Mouse (Mus musculus): ENCODE results near the gene Rhbdd1.
A peak's percentile ranks its signal among the peaks of the same experiment; 100 is the strongest.

Gene Rhbdd1

DNA sequence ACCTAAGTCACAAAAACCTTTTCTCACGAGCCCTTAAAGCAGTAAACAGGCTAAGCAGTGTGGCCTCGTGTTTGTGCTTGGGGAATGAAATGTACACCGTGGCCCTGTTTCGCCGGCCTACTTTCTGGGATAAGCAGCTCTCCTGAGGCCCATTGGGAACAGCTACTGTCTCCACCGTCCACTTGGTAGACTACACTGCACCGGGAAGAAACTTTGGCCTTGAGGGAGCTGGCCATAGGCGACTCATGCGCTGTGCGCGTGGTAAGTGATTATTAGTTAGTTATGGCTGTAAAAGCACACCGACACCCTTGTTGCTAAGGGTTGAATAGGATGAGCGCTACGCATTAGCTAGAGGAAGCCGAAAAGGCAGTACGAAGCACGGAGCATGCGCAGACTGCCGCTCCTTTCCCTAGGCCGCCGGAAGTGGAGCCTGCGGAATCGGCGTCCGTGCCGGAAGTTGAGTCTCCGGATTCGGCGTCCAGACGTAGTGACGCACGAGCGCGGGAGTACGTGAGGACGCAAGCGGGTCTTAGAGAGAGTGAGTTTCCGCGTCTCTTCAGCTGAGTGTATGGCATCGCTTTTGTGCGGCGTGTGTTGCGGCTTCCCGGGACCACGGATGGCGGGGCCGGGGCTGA, at the start of gene Rhbdd1:
TSS of gene Rhbdd1 (plus strand) at position 342 of the 635 bp plus-strand sequence.
- peak; percentile 95 for DNase-seq (ENCODE audit: low spot score)

DNA sequence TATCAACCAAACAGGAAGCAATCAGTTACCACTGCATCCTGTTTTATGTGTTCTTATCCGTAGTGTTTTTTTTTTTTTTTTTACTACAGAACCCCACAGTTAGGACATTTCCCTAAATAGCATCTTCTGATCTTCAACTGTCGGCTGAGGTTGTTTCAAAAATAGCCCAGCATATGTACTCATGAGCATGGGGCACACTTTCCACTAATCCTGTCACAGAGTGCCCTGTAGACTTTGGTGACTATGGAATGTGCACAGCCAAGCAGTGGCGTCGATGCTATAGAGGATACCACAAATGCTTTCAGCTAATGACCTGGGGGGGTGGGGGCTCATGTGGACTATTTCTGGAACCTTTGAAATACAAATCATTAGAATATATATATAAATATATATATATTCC, 48.7 kb upstream of the Rhbdd1 start:
- no peak for DNase-seq (ENCODE audit: low spot score)

DNA sequence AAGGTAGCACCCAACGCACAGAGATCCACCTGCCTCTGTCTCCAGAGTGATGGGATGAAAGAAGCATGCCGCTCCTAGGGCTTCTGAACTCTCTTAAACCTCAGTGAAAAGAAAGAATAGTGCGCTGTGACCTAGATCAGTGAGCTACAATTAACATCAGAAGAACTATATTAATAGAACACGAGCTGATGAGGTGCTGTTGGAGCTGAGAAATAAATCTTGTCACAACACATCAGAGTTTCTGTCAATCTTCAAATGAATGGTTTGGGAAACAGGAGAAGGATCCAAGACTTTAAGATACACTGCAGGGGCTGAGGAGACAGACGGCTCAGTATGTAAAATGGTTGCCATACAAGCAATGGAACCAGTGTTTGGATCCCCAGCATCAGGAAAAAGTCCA, 44.0 kb upstream of the Rhbdd1 start:
- DNase-seq (ENCODE audit: low spot score) = no peak

DNA sequence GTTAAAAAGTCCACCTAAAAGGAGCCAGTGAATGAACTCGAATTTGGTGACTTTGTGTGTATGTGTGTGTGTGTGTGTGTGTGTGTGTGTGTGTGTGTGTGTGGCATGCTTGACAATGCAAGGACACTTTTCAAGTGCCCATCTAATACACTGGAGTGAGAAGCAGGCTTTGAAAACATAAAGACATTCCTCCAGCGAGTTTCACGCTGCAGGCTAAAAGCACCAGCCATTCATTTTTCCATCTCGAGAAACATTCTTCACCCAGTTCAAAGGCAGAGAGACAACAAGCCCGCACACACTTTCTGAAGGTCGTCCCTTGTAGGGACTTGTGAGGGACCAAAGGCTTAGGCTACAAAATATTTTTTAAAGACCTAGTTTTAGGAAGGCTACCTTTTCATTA, 42.7 kb upstream of the Rhbdd1 start:
- DNase-seq (ENCODE audit: low spot score) = no peak

DNA sequence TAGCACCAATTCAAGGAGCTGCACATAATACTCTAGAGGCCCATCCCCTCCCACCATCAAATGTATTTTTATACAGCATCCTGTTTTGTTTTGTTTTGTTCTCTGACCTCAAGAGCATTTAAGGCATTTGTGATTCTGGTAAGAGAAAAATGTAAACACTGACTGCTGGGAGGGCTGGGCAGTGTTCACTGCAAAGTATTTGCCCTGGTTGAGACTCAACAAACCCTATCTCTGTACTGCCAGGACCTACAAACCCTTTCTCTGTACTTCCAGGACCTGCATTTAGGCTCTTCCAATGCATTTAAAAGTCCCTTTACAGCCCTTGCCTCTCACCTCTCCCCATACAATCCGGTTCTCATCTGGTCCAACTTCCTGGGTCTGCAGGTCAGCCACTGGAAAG, 41.9 kb upstream of the Rhbdd1 start:
- no peak for DNase-seq (ENCODE audit: low spot score)

DNA sequence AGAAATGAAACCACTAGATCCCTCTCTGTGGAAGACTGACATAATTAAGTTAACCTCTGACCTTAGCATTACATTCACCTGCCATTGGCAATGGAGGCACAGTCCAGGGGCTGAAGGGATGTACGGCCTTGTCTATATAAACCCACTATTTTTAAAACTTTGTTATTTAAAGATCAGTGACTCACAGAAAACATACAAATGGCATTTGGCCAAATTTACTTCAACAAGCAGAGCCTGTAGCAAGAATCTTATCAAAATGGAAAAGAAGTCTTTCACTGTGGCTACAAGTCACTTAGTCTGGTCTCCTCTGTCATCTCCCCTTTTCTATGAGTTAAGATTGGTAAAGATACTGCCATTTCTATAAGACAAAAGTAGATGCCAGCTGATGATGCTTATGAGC, 36.5 kb upstream of the Rhbdd1 start:
- DNase-seq (ENCODE audit: low spot score) = no peak

DNA sequence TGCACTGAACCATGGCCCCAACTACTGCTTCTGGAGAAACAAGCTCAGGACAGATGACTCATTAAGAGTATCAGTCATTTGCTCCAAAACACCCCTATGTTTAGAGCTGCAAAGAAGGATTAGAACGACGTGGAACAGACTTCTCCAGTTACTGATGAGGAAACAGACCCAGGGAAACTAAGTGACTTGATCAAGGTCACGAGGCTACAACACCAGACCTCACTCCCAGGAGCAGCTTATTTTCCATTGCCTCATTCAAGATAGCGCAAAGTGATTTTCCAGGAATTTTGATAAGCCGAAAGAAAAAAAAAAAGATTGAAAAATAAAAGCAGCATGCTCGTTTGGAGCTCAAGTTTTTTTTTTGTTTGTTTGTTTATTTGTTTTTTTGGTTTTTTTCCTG, 34.4 kb upstream of the Rhbdd1 start:
- no peak for DNase-seq (ENCODE audit: low spot score)

DNA sequence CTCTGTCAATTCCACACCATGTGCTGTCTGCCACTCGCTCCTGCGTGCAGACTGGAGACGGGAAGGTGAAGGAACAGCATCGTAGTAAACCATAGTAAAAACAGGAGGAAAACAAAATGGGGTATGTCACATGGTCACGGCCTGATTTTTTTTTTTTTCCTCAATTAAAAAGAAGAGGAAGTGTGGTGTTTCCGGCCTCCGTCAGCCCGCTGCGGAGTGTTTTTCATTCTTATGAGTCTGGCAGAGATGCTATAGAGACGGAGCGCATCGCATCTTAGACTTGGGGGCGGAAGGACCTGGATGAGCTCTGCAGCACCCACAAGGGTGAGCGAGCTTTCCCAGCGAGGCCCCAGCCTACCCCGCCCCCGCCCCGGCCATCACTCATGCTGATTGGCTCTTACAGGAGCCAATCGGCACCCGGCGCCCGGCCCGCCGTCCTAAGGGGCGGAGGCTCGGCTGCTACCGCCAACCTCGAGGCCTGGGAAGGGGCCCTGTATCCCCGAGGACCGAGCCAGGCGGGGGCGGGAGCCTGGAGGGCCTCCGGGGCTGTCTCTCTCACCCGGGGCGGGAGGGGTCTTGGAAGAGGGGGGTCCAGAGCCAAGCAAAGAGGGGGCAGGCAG, 33.1 kb upstream of the Rhbdd1 start:
- DNase-seq (ENCODE audit: low spot score) = peak; percentile 81

DNA sequence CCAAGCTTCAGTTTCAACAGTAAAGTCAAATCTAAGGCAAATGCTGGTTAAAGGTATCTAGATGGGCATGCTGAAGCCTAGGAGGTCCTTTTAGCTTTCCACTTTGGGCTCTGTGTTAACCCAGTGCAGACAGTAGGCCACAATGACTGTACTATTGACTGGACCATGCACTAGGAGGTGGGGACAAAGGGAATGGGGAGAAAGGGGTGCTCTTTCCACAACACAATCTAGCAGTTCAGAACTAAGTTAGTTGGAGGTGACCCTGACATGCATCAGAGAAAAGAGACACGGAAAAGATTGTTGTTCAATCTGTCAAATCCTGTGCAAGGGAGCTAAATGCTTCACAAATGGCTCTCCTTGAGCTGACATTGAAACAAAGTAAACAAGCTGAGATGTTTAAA, 32.4 kb upstream of the Rhbdd1 start:
- peak; percentile 15 for DNase-seq (ENCODE audit: low spot score)

DNA sequence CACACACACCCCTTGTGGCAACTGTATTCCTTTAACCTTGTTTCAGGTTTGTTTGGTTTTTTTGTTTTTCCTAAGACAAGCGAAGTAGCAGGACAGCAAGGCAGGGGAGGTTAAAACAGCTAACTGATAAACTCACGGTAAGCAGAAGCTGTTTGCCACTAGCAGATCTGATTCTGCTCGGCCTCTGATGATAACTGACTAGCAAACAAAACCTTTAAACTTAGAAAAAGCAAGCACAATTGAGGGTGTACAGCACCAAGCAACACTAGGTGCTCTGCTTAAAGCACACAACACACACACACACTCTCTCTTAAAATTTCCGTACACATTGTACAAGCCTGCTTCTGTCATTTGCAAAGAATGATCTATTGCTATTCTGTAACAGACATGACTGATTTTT, 31.8 kb upstream of the Rhbdd1 start:
- peak; percentile 7 for DNase-seq (ENCODE audit: low spot score)

DNA sequence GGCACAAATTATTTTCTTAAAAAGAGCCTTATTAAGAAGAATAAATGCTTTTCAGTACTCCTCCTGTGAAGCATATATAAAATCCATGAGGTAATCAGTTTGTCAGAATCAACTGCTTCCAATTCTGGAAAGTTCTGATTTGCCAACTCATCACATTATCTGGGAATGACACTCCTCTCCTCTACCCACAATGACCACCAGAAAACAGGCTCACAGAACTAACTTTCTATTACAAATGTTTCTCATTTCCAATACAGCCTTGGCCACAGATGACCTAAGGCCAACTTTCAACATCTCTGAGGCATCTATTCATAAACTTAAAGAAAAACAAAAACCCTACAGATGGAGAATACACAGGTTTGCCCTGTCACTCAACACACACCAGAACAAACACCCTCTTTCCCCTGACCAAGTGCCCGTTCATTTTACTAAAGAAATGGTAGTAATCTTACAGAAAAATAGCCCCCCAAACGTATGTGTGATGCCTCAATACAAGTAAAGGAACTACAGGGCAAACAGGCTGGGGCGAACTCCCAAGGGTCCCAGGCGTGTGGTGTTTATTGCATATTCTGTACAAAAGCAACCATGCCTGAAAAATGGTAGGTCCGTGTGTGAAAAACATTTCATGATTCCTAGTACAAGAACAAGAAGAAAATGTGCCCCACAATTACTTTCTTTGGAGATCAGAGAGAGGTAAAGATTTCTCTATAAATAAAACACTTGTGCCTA, 30.6 kb upstream of the Rhbdd1 start:
- no peak for DNase-seq (ENCODE audit: low spot score)

DNA sequence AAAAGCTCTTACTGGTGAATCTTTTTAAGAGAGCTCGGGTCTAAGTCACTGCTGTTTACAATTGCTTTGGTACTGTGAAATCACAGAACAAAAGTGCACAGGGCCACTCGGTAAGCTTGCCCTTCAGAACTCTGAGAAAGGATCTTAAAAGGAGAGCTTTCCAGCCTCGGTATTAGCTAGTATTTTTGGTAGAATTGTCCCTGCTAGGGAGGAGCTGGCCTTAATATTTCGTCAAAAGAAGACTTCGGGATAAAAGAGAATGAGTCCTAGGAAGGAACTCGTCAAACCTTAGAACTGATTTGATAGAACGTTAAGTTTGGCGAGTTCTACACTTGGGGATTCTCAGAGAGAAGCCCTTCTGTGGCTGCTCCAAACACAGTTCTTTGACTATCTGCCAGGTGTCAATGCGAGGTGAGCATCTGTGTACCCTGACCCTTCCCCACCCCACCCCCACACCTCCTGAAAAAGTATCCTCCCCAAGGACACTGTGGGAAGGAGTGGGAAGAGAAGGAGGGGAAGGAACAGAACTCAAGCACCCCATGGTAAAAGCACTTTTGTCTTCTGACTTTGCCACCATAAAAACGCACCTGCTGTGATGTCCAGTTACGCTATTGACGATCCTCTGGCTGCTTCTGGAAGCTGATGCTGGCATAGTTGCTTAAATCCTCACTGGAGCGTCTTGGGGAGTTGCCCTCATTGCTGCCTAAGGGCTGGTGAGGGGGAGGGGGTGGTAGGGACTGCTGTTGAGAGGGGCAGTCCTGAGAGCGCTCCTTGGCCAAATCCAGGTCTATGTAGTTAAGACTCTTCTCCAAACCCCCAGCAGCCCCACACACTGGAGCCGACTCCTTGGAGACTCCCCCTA, 29.8 kb upstream of the Rhbdd1 start:
- DNase-seq (ENCODE audit: low spot score) = no peak

DNA sequence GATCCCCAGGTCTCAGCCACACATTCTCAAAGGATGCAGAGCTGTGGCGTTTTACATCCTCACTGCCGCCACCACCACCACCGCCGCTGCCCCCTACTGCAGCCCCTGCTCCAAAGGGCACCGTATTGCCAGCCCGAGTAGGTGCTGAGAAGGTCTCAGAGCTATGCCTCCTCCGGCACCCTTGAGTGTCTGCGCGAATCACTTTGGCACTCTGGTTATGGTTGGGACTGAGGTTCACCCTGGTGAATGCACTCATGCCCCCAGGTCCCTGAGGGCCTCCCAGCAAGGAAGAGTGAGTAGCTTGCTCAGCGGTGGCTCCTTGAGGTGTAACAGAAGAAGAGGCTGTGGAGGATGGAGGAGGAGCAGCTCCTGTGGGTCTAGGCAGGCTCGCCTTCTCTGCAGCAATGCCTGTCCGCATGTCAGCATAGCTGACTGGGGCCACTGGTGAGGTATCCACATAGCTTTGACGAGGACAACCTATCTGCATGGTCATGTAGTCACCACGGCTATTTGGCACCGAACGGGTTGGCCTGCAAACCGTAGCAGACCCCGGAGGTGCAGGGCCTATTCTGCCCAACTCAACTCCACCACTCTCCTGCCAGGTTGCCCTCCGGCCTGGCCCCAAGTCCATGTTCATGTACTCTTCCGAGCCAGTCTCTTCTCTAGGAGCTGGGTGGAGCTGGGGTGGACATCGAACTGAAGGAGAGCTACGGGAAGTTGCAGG, 29.0 kb upstream of the Rhbdd1 start:
- DNase-seq (ENCODE audit: low spot score) = no peak

DNA sequence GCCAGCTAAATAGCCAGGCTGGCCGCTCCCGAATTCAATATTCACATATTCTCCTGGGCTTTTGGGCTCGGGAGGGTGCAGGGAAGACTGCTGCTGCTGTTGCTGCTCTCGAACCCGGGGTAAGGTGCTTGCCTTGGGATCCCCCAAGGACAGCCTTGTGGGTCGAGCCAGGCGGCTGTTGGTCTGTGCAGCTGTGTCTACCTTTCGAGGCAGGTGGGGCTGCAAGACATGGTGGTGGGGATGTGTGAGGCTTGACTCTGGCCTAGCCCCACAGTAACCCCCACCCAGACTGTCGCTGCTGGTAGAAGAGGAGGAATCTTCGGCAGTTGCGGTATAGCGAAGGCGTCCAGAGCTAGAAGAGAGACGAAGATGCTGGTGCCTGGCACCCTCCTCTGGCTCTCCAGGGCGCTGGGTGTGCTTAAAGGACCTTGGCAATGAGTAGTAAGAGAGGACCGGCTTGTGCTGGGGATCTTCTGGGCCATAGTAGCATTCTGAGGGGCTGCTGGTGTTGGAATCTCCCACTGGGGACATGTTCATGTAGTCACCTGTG, 28.4 kb upstream of the Rhbdd1 start:
- DNase-seq (ENCODE audit: low spot score) = no peak

DNA sequence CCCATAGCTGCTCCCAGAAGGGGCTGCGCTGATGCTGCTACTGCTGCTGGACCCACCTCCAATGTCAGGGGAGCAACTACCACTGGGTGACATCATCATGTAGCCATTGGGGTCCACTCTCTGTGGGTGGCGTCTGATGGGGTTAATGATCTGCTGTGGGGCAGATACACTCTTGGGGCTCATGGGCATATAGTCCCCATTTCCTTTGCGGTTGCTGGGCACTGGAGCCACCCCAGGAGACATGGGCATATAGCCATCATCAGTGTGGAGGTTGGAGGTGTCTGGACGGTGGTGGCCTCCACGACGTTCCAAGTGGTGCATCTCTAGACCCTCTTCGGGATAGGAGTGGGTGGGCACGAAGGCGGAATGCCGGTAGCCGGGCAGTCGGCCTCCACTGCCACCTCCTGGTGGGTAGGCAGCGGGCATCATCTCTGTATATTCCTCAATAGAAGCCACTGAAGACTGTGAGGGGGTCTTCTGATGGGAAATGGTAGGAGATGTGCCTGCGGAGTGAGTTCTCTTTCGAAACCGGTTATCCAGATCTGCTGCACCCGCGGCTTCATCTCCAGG, 27.7 kb upstream of the Rhbdd1 start:
- no peak for DNase-seq (ENCODE audit: low spot score)

DNA sequence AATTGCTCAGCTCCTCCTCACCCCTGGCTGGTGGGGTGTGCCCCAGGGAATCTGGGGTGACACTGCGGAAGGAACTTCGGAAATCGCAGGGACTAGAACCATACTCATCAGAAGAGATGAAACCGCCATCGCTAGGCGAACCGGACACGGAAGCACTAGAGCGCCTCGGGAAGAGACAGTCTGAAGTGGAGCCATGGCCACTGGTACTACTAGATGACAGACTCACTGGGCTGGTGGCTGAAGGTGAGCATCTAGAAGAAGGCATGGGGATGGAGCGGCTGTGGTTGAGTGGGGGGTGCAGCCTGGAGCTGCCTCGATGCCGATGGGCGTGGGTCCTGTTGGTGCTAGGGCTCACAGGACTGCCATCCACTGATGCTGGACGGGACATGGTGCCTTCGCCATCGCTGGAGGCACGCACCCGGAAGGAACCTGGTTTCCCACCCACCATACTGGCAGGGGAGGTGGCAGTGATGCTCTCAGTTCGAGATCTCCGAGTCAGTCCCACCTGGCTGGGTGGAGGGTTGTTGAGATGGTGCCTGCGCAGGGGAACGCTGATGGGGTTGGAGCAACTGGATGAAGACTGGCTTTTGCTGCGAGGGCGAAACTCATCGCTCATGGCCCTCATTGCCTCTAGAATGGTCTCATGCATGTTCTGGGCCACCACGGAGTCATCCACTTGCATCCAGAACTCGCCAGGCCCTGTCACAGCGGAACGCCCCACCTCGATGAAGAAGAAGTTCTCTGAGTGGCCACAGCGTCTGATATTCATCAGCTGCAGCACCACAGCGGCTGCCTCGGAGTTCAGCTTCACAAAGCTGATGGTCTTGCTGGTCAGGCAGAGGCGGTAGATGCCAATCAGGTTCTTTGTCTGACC, 26.9 kb upstream of the Rhbdd1 start:
- peak; percentile 27 for DNase-seq (ENCODE audit: low spot score)

DNA sequence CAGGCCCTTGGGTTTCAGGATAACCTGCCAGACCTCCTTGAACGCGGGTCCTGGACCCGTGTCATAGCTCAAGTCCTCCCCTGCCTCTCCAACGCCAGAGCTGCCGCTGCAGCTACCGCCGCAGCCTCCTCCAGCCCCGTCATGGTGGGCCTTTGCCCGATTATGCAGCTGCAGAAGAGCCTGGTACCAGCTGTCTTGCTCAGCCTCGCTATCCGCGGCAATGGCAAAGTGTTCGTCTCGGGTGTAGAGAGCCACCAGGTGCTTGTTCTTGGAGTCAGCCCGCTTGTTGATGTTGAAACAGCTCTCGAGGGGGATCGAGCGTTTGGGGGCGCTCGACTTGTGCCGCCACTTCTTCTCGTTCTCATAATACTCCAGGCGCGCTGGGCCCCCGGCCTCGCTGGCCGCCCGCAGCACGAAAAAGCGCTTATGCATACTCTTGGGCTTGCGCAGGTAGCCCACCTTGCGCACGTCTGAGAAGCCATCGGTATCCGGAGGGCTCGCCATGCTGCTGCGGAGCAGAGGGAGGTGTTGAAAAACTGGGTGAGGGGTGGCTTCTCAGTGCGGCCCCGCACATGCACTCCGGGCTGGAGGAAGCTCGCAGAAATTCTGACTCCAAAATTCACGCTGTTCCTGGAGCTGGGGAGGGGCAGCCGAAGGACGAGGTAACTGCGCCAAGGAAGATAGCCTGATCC, 26.1 kb upstream of the Rhbdd1 start:
- peak; percentile 25 for DNase-seq (ENCODE audit: low spot score)

DNA sequence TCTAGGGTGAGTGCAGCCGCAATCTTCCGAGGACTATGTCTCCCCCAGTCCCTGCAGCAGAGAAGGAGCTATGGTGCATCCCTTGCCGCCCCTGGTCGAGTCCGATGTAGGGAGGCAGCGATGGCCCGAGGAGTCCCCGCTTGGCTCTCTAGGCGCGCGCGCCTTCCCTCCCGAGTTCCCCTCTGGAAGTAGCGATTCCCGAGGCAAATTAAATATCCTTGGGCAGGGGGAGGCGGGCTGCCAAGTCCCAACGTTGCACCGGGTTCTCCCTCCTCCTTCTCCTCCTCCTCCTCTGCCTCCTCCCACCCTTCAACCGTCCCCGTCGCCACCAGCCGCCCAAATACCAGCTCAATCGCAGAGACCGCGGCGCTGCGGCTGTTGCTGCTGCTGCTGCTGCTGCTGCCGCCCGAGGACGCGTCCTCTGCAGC, 25.5 kb upstream of the Rhbdd1 start:
- DNase-seq (ENCODE audit: low spot score) = peak; percentile 79

DNA sequence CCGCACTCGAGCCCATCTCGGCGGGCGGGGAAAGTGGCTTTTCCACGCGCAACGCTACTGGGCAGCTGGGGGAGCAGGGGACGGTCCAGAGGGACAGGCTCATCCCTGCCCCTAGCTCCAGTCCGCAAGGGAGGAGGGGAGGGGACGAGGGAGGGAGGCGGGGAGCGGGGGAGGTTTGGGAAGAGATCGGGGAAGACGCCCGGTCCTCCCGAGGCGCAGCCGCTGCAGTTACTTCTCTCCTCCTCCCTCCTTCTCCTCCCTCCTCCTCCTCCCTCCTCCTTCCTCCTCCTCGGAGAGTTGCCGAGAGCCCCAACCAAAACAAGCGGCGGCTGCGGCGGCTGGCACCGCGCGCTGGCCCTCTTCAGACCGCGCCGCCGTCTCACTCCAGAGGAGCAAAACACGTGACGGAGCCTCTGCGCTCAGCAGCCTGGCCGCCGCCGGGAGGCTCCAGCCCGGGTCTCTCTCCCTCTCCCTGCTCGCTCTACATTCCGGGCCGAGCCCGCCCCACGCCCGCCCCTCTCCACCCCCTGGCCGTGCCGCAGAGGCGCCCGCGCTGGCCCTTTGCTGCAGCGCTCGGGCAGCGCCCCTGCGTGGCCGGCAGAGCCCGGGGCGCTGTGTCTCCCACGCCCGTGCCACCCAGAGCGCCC, 25.0 kb upstream of the Rhbdd1 start, which contains the start of gene Irs1:
TSS of gene Irs1 (minus strand) at position 266 of the 647 bp plus-strand sequence.
- peak; percentile 76 for DNase-seq (ENCODE audit: low spot score)
